Mouse (Mus musculus): ENCODE data around the gene Otos.

- no peak for TF ChIP-seq CTCF (IDR thresholded peaks at IDR 0.05; ENCODE audit: control insufficient read depth, insufficient read depth, low read length)
- TF ChIP-seq POLR2A (IDR thresholded peaks at IDR 0.05; ENCODE audit: borderline replicate concordance, control insufficient read depth, low read depth, low read length): no peak
Observed at GRCm38 (mm10) chr1:92636015-92636414, 12.6 kb downstream of the Otos start.
